Mouse (Mus musculus) hindbrain, embryonic 15.5 days (tissue): ENCODE results near the gene Mlip. TPM values are rescaled to one million over a fixed set of nuclear protein-coding genes. Genes with fewer than 3 reads are reported as not detected.
A peak's percentile ranks its signal among the peaks of the same experiment; 100 is the strongest.

ENCODE experiments used
- ATAC-seq: fragments of 200-750 bp; cut with Nextera tagmentation; 2 replicates; pipeline ENCODE4 v1.8.0; 2017; ENCODE audit warnings: low read depth, moderate number of reproducible peaks, moderate TSS enrichment; ENCODE audit not compliant: low FRiP score
- H3K27ac ChIP-seq: fragments of 300-500 bp; sonication (generic); replicated peaks from 2 replicates; pipeline ENCODE4 v1.5.1; 2015; ENCODE audit warnings: mild to moderate bottlenecking, inconsistent platforms
- H3K27me3 ChIP-seq: fragments of 300-500 bp; sonication (generic); 2 replicates; pipeline ENCODE4 v1.6.1; 2015; ENCODE audit warnings: control low read depth, inconsistent platforms
- H3K36me3 ChIP-seq: fragments of 300-500 bp; sonication (generic); 2 replicates; pipeline ENCODE4 v1.6.1; 2015; ENCODE audit warnings: control low read depth, inconsistent platforms
- H3K4me1 ChIP-seq: fragments of 300-500 bp; sonication (generic); replicated peaks from 2 replicates; pipeline ENCODE4 v1.6.1; 2015; ENCODE audit warnings: control low read depth, inconsistent platforms
- H3K4me2 ChIP-seq: fragments of 300-500 bp; sonication (generic); 2 replicates; pipeline ENCODE4 v1.6.1; 2015; ENCODE audit warnings: moderate library complexity, mild to moderate bottlenecking, inconsistent platforms
- H3K4me3 ChIP-seq: fragments of 300-500 bp; sonication (generic); 2 replicates; pipeline ENCODE4 v1.5.1; 2015; ENCODE audit warnings: mild to moderate bottlenecking, inconsistent platforms
- H3K9ac ChIP-seq: fragments of 300-500 bp; sonication (generic); 2 replicates; pipeline ENCODE4 v1.6.1; 2015; ENCODE audit warnings: inconsistent platforms
- H3K9me3 ChIP-seq: fragments of 300-500 bp; sonication (generic); 2 replicates; pipeline ENCODE4 v1.6.1; 2016; ENCODE audit warnings: control low read depth, inconsistent platforms
- WGBS: fragments of 180-500 bp; shearing (Covaris S2); methylation state at CpG from one replicate; pipeline ENCODE4 v1.1.7; 2015; 5-methylcytosine and 5-hydroxymethylcytosine counted together
- polyA plus RNA-seq: library from polyadenylated mRNA; unstranded; fragments of >200 nt; fragmentation: Nextera tagmentation; extraction: Ambion mirVana; gene quantifications from 2 replicates; pipeline ENCODE4 v1.2.1, GENCODE M21; 2015

The Mlip gene
- polyA plus RNA-seq, 1 experiment from 2014 or later, result 1.8 TPM

- 96% methylated on average over 4 of the region's 4 CpGs for whole genome bisulfite sequencing
- no peak overlapping the region for H3K4me3 ChIP-seq
- ATAC-seq, result no peak
Measured at GRCm38 (mm10) chr9:77272727-77273126, 80.0 kb downstream of the Mlip start.

GRCm38 (mm10) chr9:77265268-77266017 lies 87.3 kb downstream of the Mlip start:
- ATAC-seq, result no peak
- 74% methylated on average over 4 of the region's 4 CpGs for WGBS

More at GRCm38 (mm10) chr9:77272727-77273126, 80.0 kb downstream of the Mlip start:
- no peak overlapping the region for H3K27ac ChIP-seq
- H3K4me2 ChIP-seq, result no peak overlapping the region
- H3K27me3 ChIP-seq, result no peaks in the 10 kb centered on the region
- no peaks in the 10 kb centered on the region for H3K36me3 ChIP-seq
- no peaks in the 10 kb centered on the region for H3K9me3 ChIP-seq
- H3K9ac ChIP-seq, result no peak overlapping the region
- H3K4me1 ChIP-seq, result no peaks in the 10 kb centered on the region

DNA sequence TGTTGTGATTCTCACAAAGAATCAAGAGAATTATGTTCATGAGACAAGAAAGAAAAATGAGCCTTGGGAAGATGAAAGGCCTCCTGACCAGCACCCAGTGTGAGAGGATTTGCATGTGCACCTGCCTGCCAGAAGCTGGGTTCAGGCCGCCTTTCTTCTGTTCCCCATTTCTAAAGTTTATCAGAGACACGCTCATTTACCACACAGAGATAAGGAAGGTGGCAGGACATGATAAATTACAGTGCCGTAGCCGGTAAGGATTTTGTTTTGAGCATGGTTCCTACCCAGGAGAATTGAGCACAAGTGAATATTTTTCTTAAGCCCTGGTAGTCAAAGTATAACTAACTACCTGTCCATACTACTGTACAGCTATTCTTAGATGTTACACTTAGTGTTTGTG lies 93.7 kb downstream of the Mlip start:
- Histone ChIP-seq H3K4me2 (no peak overlapping the region), H3K27me3 (no peaks in the 10 kb centered on the region), H3K27ac (no peak overlapping the region), H3K4me3 (no peak overlapping the region), H3K4me1 (no peaks in the 10 kb centered on the region), H3K9me3 (no peaks in the 10 kb centered on the region), H3K9ac (no peak overlapping the region), H3K36me3 (no peaks in the 10 kb centered on the region)
- ATAC-seq, result no peak
- 73% methylated on average over 4 of the region's 4 CpGs for WGBS

More at GRCm38 (mm10) chr9:77265268-77266017, 87.3 kb downstream of the Mlip start:
- Histone ChIP-seq H3K27ac (no peak overlapping the region), H3K4me2 (no peak overlapping the region), H3K27me3 (no peaks in the 10 kb centered on the region), H3K36me3 (no peaks in the 10 kb centered on the region), H3K4me3 (no peak overlapping the region), H3K4me1 (no peaks in the 10 kb centered on the region), H3K9ac (no peak overlapping the region), H3K9me3 (no peaks in the 10 kb centered on the region)

DNA sequence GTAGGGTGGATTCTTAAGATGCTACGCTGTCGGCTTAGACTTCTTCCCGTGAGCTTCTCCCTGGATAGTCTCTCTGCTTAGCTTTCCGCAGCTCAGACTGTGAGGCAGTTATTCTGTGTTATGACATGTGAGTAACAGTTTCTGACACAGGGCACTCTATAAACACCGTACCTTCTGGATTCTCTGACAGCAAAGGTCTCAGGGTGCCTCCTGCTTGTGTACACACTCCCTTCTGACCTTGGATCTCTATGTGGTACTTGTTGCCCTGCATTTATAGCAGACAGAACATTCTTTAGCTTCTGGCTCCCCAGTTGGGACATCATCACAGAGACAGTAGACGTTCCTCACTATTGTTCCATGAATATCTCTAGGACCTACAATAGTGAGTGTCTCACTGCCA lies 94.5 kb downstream of the Mlip start:
- Histone ChIP-seq H3K9me3 (no peaks in the 10 kb centered on the region), H3K27me3 (no peaks in the 10 kb centered on the region), H3K36me3 (no peaks in the 10 kb centered on the region), H3K4me3 (no peak overlapping the region), H3K9ac (no peak overlapping the region), H3K4me1 (no peaks in the 10 kb centered on the region), H3K4me2 (no peak overlapping the region), H3K27ac (no peak overlapping the region)
- ATAC-seq, result no peak
- WGBS, result 85% methylated on average over 6 of the region's 6 CpGs

DNA sequence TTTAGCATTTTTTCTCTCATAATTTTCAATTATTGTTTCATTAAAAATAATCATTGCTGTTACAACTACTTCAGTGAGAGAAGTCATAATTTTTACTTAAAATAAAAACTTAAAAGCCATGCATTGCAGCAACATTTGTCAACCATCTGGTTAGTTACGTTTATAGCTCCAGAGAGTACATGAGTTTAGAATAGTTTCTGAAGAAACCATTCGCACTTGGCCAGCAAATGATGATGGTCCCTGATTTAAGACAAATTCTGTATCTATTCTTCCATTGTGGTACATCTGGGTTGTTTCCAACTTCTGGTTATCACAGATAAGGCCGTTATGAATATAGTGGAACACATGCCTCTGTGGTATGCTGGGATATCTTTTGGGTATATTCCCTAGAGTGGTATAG lies 98.3 kb downstream of the Mlip start:
- ATAC-seq, result no peak
- Histone ChIP-seq H3K4me3 (no peak overlapping the region), H3K9me3 (no peaks in the 10 kb centered on the region), H3K4me1 (no peaks in the 10 kb centered on the region), H3K9ac (no peak overlapping the region), H3K4me2 (no peak overlapping the region), H3K36me3 (no peaks in the 10 kb centered on the region), H3K27me3 (no peaks in the 10 kb centered on the region), H3K27ac (no peak overlapping the region)
- 96% methylated on average over 3 of the region's 3 CpGs for WGBS

- no peak for ATAC-seq
- Histone ChIP-seq H3K36me3 (no peaks in the 10 kb centered on the region), H3K4me2 (no peak overlapping the region), H3K27ac (no peak overlapping the region), H3K27me3 (no peaks in the 10 kb centered on the region), H3K9me3 (no peaks in the 10 kb centered on the region), H3K4me1 (no peaks in the 10 kb centered on the region), H3K9ac (no peak overlapping the region), H3K4me3 (no peak overlapping the region)
- WGBS, result 95% methylated on average over 4 of the region's 4 CpGs
Measured at GRCm38 (mm10) chr9:77252761-77253160, 100.0 kb downstream of the Mlip start.

GRCm38 (mm10) chr9:77252134-77252533 lies 100.6 kb downstream of the Mlip start:
- Histone ChIP-seq H3K27ac (no peak overlapping the region), H3K9ac (no peak overlapping the region), H3K4me2 (no peak overlapping the region), H3K36me3 (no peaks in the 10 kb centered on the region), H3K27me3 (no peaks in the 10 kb centered on the region), H3K9me3 (no peaks in the 10 kb centered on the region), H3K4me1 (no peaks in the 10 kb centered on the region), H3K4me3 (no peak overlapping the region)
- 79% methylated on average over 7 of the region's 7 CpGs for WGBS
- ATAC-seq, result no peak

DNA sequence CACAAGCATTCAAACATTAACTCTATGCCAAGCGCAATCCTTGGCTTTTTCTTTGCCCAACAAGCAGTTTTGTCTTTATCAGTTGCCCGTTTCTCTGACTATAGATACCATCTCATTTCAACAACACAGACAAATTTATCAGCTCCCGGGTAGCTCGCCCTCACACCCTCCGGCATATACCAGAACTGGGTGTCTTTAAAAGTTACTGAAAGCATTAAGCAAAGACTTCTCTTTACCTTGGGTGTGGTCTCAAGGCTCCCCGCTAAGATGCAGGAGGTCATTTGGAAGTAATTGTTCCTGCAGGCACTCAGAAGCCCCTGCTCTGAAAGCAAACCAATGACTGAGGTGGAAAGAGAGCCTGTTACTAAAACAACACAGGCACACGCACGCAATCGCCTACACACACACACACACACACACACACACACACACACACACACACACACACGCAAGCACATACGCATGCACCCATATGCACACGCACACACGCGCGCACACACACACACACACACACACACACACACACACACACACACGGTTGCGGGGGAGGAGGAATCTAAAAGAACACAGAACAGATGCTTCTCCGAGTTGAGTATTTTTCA lies 101.2 kb downstream of the Mlip start:
- Histone ChIP-seq H3K4me3 (no peak overlapping the region), H3K27me3 (no peaks in the 10 kb centered on the region), H3K4me2 (no peak overlapping the region), H3K36me3 (no peaks in the 10 kb centered on the region), H3K27ac (no peak overlapping the region), H3K4me1 (no peaks in the 10 kb centered on the region), H3K9me3 (no peaks in the 10 kb centered on the region), H3K9ac (no peak overlapping the region)
- no peak for ATAC-seq
- WGBS, result 91% methylated on average over 14 of the region's 18 CpGs

GRCm38 (mm10) chr9:77198250-77198649 lies 154.5 kb downstream of the Mlip start:
- no peaks in the 10 kb centered on the region for H3K27me3 ChIP-seq
- no peak for ATAC-seq
- H3K9ac ChIP-seq, result no peak overlapping the region
- no peaks in the 10 kb centered on the region for H3K36me3 ChIP-seq
- H3K4me1 ChIP-seq, result no peaks in the 10 kb centered on the region
- WGBS, result 76% methylated on average over 1 of the region's 1 CpGs
- H3K4me3 ChIP-seq, result no peak overlapping the region
- no peak overlapping the region for H3K4me2 ChIP-seq
- no peak overlapping the region for H3K27ac ChIP-seq
- no peaks in the 10 kb centered on the region for H3K9me3 ChIP-seq

DNA sequence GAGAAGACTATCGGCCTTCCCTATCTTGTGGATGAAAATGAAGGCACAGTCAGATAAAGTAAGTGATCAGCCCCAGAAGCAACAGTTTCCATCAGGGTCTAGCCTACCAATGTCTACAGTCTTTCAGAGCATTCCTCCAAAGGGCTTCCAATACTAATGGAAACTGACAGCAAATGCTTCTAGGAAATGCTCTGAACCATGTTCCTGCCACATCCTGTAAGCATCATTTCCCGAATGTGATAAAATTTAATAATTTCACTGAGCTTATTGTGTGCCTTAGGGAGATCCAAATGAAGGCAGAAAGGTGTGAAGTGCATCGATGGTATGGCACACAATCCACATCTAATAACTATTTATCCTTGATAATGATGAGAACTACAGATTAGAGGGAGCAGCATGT lies 173.3 kb downstream of the Mlip start:
- H3K4me1 ChIP-seq, result no peaks in the 10 kb centered on the region
- H3K27ac ChIP-seq, result no peak overlapping the region
- no peak for ATAC-seq
- H3K36me3 ChIP-seq, result no peaks in the 10 kb centered on the region
- H3K4me3 ChIP-seq, result no peak overlapping the region
- 74% methylated on average over 3 of the region's 3 CpGs for WGBS
- no peaks in the 10 kb centered on the region for H3K9me3 ChIP-seq
- H3K9ac ChIP-seq, result no peak overlapping the region
- H3K27me3 ChIP-seq, result no peaks in the 10 kb centered on the region
- H3K4me2 ChIP-seq, result no peak overlapping the region

DNA sequence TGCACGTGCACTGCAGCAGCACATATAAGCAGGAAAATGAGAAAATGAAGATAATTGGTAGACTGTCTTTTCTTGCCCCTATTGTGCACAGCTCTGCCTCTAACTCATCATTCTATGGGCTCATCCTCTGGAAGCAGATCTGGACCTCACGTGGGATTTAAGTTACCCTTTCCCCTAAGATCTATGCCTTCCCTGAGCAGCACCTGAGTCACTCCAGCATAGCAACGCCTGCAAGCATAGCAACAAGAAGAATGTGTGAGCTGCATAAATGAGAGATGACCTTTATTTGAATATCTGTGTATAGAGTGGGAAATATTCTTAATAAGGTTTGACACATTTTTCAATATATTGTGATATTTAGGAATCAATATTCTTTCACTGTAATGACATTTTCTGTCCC lies 176.9 kb downstream of the Mlip start:
- Histone ChIP-seq H3K4me2 (no peak overlapping the region), H3K4me3 (no peak overlapping the region), H3K27me3 (no peaks in the 10 kb centered on the region), H3K4me1 (no peaks in the 10 kb centered on the region), H3K9me3 (no peaks in the 10 kb centered on the region), H3K27ac (no peak overlapping the region), H3K36me3 (no peaks in the 10 kb centered on the region), H3K9ac (no peak overlapping the region)
- ATAC-seq, result peak; percentile 68; the same call in 1 of the 2 replicates
- WGBS, result 65% methylated on average over 3 of the region's 3 CpGs

GRCm38 (mm10) chr9:77172044-77172443 lies 180.7 kb downstream of the Mlip start:
- Histone ChIP-seq H3K27me3 (no peaks in the 10 kb centered on the region), H3K9me3 (no peaks in the 10 kb centered on the region), H3K4me3 (no peak overlapping the region), H3K9ac (no peak overlapping the region), H3K4me1 (no peaks in the 10 kb centered on the region), H3K27ac (no peak overlapping the region), H3K36me3 (no peaks in the 10 kb centered on the region), H3K4me2 (no peak overlapping the region)
- 71% methylated on average over 5 of the region's 5 CpGs for WGBS
- ATAC-seq, result no peak
